Mouse (Mus musculus) urinary bladder, postnatal 25 days (tissue): ENCODE measurements around the gene Cops6.

Experiments
- DNase-seq: peaks from one replicate; pipeline ENCODE4 v3.0.0; 2022; ENCODE audit warnings: low spot score

Gene Cops6

DNA sequence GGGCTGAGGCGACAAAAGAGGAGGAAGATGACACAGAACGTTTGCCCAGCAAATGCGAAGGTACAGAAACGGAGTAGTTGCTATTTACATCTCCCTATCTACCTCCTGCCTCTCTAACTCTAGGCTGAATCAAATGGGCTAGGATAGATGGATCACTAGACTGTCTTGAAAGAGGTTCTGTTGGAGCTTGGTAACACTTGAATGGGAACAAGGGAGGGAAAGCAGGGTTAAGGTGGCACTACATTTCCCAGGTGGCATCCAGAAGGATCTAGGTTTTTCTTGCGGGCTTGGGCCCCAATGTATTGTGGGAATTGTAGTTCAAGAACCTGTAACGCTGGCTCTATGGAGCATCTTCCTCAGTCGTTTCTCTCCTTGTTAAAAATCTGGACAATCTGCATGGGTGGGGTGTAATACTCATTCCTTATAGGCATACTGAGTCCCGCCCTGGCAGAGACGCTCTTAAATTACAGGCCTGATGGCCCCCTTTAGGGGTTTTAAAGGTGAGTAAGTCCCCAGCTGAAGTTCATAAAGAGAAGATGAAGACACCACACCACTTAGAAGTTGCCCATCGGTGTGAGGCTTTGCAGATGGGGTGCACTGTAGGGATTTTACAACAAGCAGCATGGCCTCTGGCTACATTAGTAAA lies 26.9 kb downstream of the Cops6 start:
- peak; percentile 23 for DNase-seq

DNA sequence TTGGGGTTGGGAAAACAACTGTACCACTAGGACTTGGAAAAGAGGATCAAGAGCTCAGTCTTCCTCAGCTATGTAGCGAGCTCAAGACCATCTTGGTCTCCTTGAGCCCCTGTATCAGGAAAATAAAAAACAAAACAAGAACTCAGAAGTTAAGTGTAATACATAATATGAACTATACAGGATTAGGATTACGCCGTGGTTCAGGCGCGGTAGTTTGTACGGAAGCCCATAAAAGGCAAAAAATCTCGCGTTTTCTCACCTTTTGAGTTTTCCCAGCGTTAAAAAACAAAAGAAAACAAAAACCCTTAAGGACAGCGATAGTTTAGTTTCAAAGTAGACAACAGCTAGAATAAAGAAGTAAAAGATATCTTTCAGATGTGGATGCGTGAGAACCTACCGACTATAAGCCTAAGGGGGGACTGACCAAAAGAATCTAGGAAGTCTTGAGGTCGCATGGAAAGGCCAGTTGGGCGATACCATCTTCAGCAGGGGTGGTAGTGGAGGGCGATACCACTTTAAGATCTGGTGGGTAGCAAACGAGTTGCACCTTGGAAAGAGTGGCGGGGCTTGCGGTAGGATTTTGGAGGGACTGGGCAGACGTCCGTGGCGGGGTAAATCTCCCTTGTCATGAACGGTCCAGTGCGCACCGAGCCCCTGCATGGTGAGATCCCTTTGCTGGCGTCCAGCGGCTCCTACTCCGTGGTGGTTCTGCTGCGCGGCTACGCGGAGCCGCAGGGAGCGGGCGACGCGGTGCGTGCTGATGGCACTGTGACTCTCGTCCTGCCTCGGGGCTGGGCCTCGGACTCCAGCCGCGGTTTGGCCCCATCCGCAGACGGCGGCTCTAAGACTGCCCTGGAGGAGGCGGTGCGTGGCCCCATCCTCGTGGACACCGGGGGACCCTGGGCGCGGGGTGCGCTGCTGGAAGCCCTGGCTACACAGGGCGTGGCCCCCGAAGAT lies 33.2 kb downstream of the Cops6 start, which contains the start of gene Mblac1:
Gene Mblac1, plus strand, starts transcription at position 544 of the 957 bp plus-strand sequence.
- DNase-seq, result peak; percentile 77

GRCm38 (mm10) chr5:138194755-138195345 lies 34.0 kb downstream of the Cops6 start:
- DNase-seq, result peak; percentile 31

- no peak for DNase-seq
Observed at GRCm38 (mm10) chr5:138195463-138195862, 34.6 kb downstream of the Cops6 start.

- no peak for DNase-seq
Observed at GRCm38 (mm10) chr5:138199576-138199975, 38.7 kb downstream of the Cops6 start.

DNA sequence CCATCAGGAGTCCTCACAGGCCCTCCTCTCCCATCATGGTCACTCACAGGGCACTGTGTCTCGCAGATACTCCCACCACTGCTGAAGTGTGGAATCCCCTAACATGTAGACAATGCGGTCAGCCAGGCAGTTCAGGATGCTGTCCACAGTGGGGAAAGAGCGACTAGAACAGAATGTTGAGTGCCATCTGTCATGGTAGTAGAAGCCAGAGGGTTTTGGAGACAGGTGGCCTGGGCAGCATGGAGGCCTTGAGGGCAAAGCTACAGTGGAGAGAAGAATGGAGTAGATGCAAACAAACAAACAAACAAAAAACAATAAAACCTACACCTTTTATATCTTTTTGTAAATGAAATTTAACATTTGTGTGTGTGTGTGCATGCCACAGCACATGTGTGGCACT lies 41.2 kb downstream of the Cops6 start:
- no peak for DNase-seq

DNA sequence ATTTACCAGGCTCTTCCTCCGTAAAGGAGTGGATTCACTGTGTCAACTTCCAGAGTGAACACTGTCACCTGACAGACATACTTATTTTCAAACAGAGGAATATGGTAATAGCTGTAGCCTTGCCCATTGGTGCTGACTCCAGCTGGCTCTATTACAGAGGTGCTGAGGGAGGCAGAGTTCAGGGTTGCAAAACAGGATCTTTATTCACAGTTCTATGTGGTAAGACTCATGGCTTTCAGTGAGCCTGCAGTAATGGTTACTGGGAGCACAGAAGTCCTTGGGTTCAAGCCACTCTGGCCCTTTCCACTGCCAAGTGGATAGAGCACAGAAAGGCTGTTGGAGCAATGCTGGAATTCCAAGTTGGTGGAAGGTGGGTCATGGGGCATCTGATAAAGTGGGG lies 46.4 kb downstream of the Cops6 start:
- DNase-seq, result no peak

DNA sequence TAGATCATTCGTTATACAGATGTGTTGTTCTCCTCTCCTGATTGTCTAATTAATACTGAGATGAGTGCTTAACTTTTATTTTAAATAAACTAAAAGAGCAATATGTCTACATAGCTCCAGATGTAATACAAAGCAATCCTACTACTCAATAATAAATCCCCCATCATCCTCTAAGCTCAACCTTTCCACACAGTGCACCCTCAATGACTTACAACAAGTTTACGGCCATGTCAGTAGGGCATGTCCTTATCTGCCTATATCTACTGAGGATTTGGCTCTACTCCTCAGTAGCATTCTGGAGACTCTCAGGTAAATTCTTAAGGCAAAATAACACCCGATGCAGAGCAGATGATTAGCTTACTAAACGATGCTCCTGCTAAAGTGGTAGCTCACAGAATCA lies 47.0 kb downstream of the Cops6 start:
- no peak for DNase-seq
